Mouse (Mus musculus): ENCODE results near the gene Olfr1176. TPM values are rescaled to one million over a fixed set of nuclear protein-coding genes. Genes with fewer than 3 reads are reported as not detected.

Olfr1176 gene
- 0.40 and 0.41 TPM in 2 replicates for polyA plus RNA-seq (2015; fragmentation: Nextera tagmentation; extraction: Ambion mirVana)

DNA sequence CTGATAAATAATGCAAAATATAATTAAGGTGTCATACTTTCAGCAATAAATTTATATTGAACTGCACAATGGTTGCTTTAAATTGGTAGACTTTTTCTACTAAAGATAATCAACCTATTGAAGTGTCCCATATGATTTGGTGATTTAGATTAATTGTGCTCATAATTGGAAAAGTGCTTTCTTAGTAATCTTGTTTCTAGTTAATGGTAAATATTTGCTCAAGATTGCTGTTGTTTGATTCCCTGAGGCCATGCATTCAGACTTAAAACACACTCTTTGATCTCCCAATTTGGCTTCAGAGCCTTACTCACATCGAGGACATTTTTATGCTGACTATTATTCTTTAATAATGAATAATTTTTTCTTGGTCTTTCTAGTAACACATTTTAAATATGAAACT, at the start of gene Olfr1176:
Gene Olfr1176 (plus strand): TSS at position 301 of the 400 bp plus-strand sequence.
- no peak for ATAC-seq (ENCODE audit: insufficient number of reproducible peaks, low FRiP score, low TSS enrichment, low read depth)

GRCm38 (mm10) chr2:88315035-88315434, 21.5 kb upstream of the Olfr1176 start, which contains the start of gene Olfr1174-ps:
Gene Olfr1174-ps (minus strand): TSS chr2:88315135.
- Histone ChIP-seq H3K27me3 (no peaks in the 10 kb centered on the region), H3K4me3 (replicated peaks) (no peak within 1 kb of the TSS), H3K4me1 (no peaks in the 10 kb centered on the region), H3K9ac (no peak within 1 kb of the TSS), H3K9me3 (replicated peaks) (no peaks in the 10 kb centered on the region), H3K27ac (replicated peaks) (no peak within 1 kb of the TSS), H3K4me2 (replicated peaks) (no peak within 1 kb of the TSS), H3K36me3 (no peaks in the 10 kb centered on the region)
- no peak for ATAC-seq (ENCODE audit: insufficient number of reproducible peaks, low FRiP score, low TSS enrichment, low read depth)
- 90% methylated on average over 4 of the region's 4 CpGs for WGBS

More for the DNA sequence above, at the start of gene Olfr1176:
- H3K9me3 ChIP-seq (replicated peaks): no peaks in the 10 kb centered on the region
- no peaks in the 10 kb centered on the region for H3K36me3 ChIP-seq
- H3K9ac ChIP-seq: no peak within 1 kb of the TSS
- no peak within 1 kb of the TSS for H3K4me2 ChIP-seq (replicated peaks)
- no peaks in the 10 kb centered on the region for H3K27me3 ChIP-seq
- H3K27ac ChIP-seq (replicated peaks): no peak within 1 kb of the TSS
- no peaks in the 10 kb centered on the region for H3K4me1 ChIP-seq
- no peak within 1 kb of the TSS for H3K4me3 ChIP-seq (replicated peaks)
- WGBS: 48% methylated on average over 1 of the region's 1 CpGs

DNA sequence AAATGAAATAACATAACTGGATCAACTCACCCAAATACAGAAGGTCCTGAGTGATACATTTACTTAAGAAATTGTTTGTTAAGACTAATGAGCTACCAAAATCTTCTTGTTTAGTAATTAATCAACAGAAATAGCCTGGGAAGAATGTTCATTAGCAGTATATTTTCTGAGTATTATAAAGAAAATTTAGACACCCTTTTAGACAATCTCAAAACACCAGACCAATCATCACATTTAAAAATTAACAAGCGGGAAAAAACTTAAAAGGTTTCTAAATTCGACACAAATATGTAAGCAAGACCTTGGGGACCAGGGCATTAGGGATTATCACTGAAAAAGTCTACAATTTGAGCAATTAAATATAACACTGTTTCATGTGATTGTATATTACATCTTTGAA, 9.4 kb upstream of the Olfr1176 start, which contains the start of gene Olfr1175-ps:
Gene Olfr1175-ps (minus strand): TSS at position 101 of the 400 bp plus-strand sequence.
- 85% methylated on average over 2 of the region's 2 CpGs for WGBS

GRCm38 (mm10) chr2:88346392-88346791, 9.9 kb downstream of the Olfr1176 start, which contains the start of gene Olfr1177-ps:
Gene Olfr1177-ps (minus strand): TSS chr2:88346492.
- no peak within 1 kb of the TSS for H3K9ac ChIP-seq
- no peak within 1 kb of the TSS for H3K4me3 ChIP-seq (replicated peaks)
- H3K9me3 ChIP-seq (replicated peaks): no peaks in the 10 kb centered on the region
- WGBS: 79% methylated on average over 1 of the region's 1 CpGs
- H3K36me3 ChIP-seq: no peaks in the 10 kb centered on the region
- no peak within 1 kb of the TSS for H3K4me2 ChIP-seq (replicated peaks)
- H3K27ac ChIP-seq (replicated peaks): no peak within 1 kb of the TSS
- H3K27me3 ChIP-seq: no peaks in the 10 kb centered on the region
- no peaks in the 10 kb centered on the region for H3K4me1 ChIP-seq
- no peak for ATAC-seq (ENCODE audit: insufficient number of reproducible peaks, low FRiP score, low TSS enrichment, low read depth)

More for the DNA sequence above, 9.4 kb upstream of the Olfr1176 start, which contains the start of gene Olfr1175-ps:
- Histone ChIP-seq H3K27ac (replicated peaks) (no peak within 1 kb of the TSS), H3K9me3 (replicated peaks) (no peaks in the 10 kb centered on the region), H3K4me2 (replicated peaks) (no peak within 1 kb of the TSS), H3K9ac (no peak within 1 kb of the TSS), H3K36me3 (no peaks in the 10 kb centered on the region), H3K4me1 (no peaks in the 10 kb centered on the region), H3K27me3 (no peaks in the 10 kb centered on the region), H3K4me3 (replicated peaks) (no peak within 1 kb of the TSS)
- no peak for ATAC-seq (ENCODE audit: insufficient number of reproducible peaks, low FRiP score, low TSS enrichment, low read depth)

DNA sequence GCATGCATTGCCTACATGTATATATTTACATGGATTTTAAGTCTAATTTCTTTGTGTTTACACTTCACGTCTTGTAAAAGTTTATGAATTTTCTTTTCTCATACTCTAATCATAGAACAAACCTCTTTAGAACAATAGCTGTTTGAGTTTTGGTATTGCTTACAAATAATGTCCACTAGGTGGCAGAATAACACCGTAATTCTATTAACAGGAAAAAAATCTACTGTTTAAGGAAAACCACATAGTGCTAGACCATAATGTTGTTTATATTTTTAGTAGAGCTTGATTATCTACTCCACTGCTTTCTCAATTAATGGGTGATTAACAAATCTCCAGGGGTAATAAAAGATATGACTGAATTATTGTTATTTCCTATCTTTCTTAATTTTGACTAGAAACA, 19.8 kb downstream of the Olfr1176 start:
- H3K9ac ChIP-seq: no peak overlapping the region
- no peak overlapping the region for H3K27ac ChIP-seq (replicated peaks)
- H3K4me3 ChIP-seq (replicated peaks): no peak overlapping the region
- WGBS: 2% methylated on average over 2 of the region's 2 CpGs
- H3K4me1 ChIP-seq: no peaks in the 10 kb centered on the region
- ATAC-seq (ENCODE audit: insufficient number of reproducible peaks, low FRiP score, low TSS enrichment, low read depth): no peak
- no peak overlapping the region for H3K4me2 ChIP-seq (replicated peaks)
- no peaks in the 10 kb centered on the region for H3K9me3 ChIP-seq (replicated peaks)
- H3K27me3 ChIP-seq: no peaks in the 10 kb centered on the region
- no peaks in the 10 kb centered on the region for H3K36me3 ChIP-seq

GRCm38 (mm10) chr2:88386762-88387161, 50.2 kb downstream of the Olfr1176 start, which contains the start of gene Olfr1178:
Gene Olfr1178 (plus strand): TSS chr2:88387062.
- Histone ChIP-seq H3K4me3 (replicated peaks) (no peak within 1 kb of the TSS), H3K4me1 (no peaks in the 10 kb centered on the region), H3K4me2 (replicated peaks) (no peak within 1 kb of the TSS), H3K9ac (no peak within 1 kb of the TSS), H3K27me3 (no peaks in the 10 kb centered on the region), H3K9me3 (replicated peaks) (no peaks in the 10 kb centered on the region), H3K27ac (replicated peaks) (no peak within 1 kb of the TSS), H3K36me3 (no peaks in the 10 kb centered on the region)
- 86% methylated on average over 1 of the region's 1 CpGs for WGBS
- ATAC-seq (ENCODE audit: insufficient number of reproducible peaks, low FRiP score, low TSS enrichment, low read depth): no peak

Other genes starting within 250 kb of the Olfr1176 start
- gene Olfr1164, start 242.8 kb upstream of the Olfr1176 start, polyA plus RNA-seq (2015; fragmentation: Nextera tagmentation; extraction: Ambion mirVana): not detected in 2 replicates
- gene Olfr1166, start 208.4 kb upstream of the Olfr1176 start, polyA plus RNA-seq (2015; fragmentation: Nextera tagmentation; extraction: Ambion mirVana): not detected in 2 replicates
- not detected in 2 replicates for gene Olfr1167, start 181.5 kb upstream of the Olfr1176 start, polyA plus RNA-seq (2015; fragmentation: Nextera tagmentation; extraction: Ambion mirVana)
- not detected in 2 replicates for gene Olfr1168, start 154.8 kb upstream of the Olfr1176 start, polyA plus RNA-seq (2015; fragmentation: Nextera tagmentation; extraction: Ambion mirVana)
- not detected in 2 replicates for gene Olfr1170, start 108.4 kb upstream of the Olfr1176 start, polyA plus RNA-seq (2015; fragmentation: Nextera tagmentation; extraction: Ambion mirVana)
- gene Olfr1173, start 56.8 kb upstream of the Olfr1176 start, polyA plus RNA-seq (2015; fragmentation: Nextera tagmentation; extraction: Ambion mirVana): not detected in 2 replicates
- gene Olfr1174-ps, start 21.6 kb upstream of the Olfr1176 start, polyA plus RNA-seq (2015; fragmentation: Nextera tagmentation; extraction: Ambion mirVana): not detected in 2 replicates
- gene Olfr1175-ps, start 9.5 kb upstream of the Olfr1176 start, polyA plus RNA-seq (2015; fragmentation: Nextera tagmentation; extraction: Ambion mirVana): not detected in 2 replicates
- gene Olfr1177-ps, start 9.8 kb downstream of the Olfr1176 start, polyA plus RNA-seq (2015; fragmentation: Nextera tagmentation; extraction: Ambion mirVana): 0.13 and 0.23 TPM in 2 replicates
- not detected in 2 replicates for gene Olfr1178, start 50.3 kb downstream of the Olfr1176 start, polyA plus RNA-seq (2015; fragmentation: Nextera tagmentation; extraction: Ambion mirVana)
- not detected in 2 replicates for gene Olfr1179, start 69.7 kb downstream of the Olfr1176 start, polyA plus RNA-seq (2015; fragmentation: Nextera tagmentation; extraction: Ambion mirVana)
- not detected in 2 replicates for gene Olfr1180, start 82.4 kb downstream of the Olfr1176 start, polyA plus RNA-seq (2015; fragmentation: Nextera tagmentation; extraction: Ambion mirVana)
- gene Olfr1181, start 89.5 kb downstream of the Olfr1176 start, polyA plus RNA-seq (2015; fragmentation: Nextera tagmentation; extraction: Ambion mirVana): not detected in 2 replicates
- gene Gm13757, start 112.4 kb downstream of the Olfr1176 start, polyA plus RNA-seq (2015; fragmentation: Nextera tagmentation; extraction: Ambion mirVana): not detected in 2 replicates
- not detected in 2 replicates for gene Olfr1183, start 118.1 kb downstream of the Olfr1176 start, polyA plus RNA-seq (2015; fragmentation: Nextera tagmentation; extraction: Ambion mirVana)
- gene Olfr1184, start 146.9 kb downstream of the Olfr1176 start, polyA plus RNA-seq (2015; fragmentation: Nextera tagmentation; extraction: Ambion mirVana): not detected in 2 replicates
- not detected in 2 replicates for gene Olfr1185-ps1, start 156.6 kb downstream of the Olfr1176 start, polyA plus RNA-seq (2015; fragmentation: Nextera tagmentation; extraction: Ambion mirVana)
- not detected in 2 replicates for gene Olfr1186, start 181.8 kb downstream of the Olfr1176 start, polyA plus RNA-seq (2015; fragmentation: Nextera tagmentation; extraction: Ambion mirVana)
- not detected in 2 replicates for gene Olfr1188, start 220.2 kb downstream of the Olfr1176 start, polyA plus RNA-seq (2015; fragmentation: Nextera tagmentation; extraction: Ambion mirVana)
- not detected in 2 replicates for gene Olfr1189, start 249.7 kb downstream of the Olfr1176 start, polyA plus RNA-seq (2015; fragmentation: Nextera tagmentation; extraction: Ambion mirVana)

Measured in embryonic facial prominence, embryonic 15.5 days (tissue).